Mouse (Mus musculus) cerebellum, adult 2 months (tissue): ENCODE results near the gene Hunk.

Experiments used
- CTCF ChIP-seq: fragments of 200-500 bp; IDR thresholded peaks from 2 replicates; pipeline ENCODE4 v1.5.1; 2011; ENCODE audit warnings: low read depth, mild to moderate bottlenecking, control low read depth, low read length, moderate library complexity, borderline replicate concordance; ENCODE audit not compliant: insufficient read depth
- POLR2A ChIP-seq: fragments of 200-500 bp; IDR thresholded peaks from 2 replicates; pipeline ENCODE4 v1.6.1; 2011; ENCODE audit warnings: low read length, control low read depth, borderline replicate concordance; ENCODE audit not compliant: insufficient read depth

DNA sequence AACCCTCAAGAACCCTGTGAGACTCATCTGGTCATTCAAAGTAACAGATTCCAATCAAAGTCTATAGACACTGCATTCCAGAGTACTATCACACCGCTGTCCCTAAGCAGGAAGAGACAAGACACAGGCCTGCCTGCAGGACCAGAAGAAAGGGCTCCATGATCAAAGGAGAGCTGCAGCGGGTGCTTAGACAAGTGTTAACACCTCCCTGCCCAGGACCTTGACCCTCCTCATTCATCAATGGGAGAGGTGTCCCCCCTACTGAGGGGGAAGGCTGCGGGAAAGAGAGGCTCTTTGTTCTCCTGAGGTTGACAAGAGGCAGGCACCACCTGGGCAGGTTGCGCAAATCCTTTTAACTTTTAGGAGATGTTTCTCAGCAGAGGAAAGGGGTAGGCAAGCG, 51.5 kb downstream of the Hunk start:
- TF ChIP-seq CTCF = no peak
- TF ChIP-seq POLR2A = no peak
